Mouse (Mus musculus): ENCODE results near the gene Gal3st4.

Gal3st4 gene

GRCm38 (mm10) chr5:138268980-138269379 is 3.7 kb downstream of the Gal3st4 start:
- H3K27me3 ChIP-seq (ENCODE audit: control insufficient read depth, insufficient read depth, low read length, poor library complexity, severe bottlenecking): no peaks in the 10 kb centered on the region
- no peak for DNase-seq (ENCODE audit: low read depth, low spot score)
- H3K36me3 ChIP-seq (ENCODE audit: control insufficient read depth, insufficient read depth, low read length, poor library complexity, severe bottlenecking): no peaks in the 10 kb centered on the region

- DNase-seq (ENCODE audit: low read depth, low spot score): no peak
- H3K36me3 ChIP-seq (ENCODE audit: control insufficient read depth, insufficient read depth, low read length, poor library complexity, severe bottlenecking): no peaks in the 10 kb centered on the region
- no peaks in the 10 kb centered on the region for H3K27me3 ChIP-seq (ENCODE audit: control insufficient read depth, insufficient read depth, low read length, poor library complexity, severe bottlenecking)
Observed at GRCm38 (mm10) chr5:138267114-138267513, 5.5 kb downstream of the Gal3st4 start.

GRCm38 (mm10) chr5:138265712-138266111 is 6.9 kb downstream of the Gal3st4 start:
- no peak for DNase-seq (ENCODE audit: low read depth, low spot score)
- Histone ChIP-seq H3K36me3 (ENCODE audit: control insufficient read depth, insufficient read depth, low read length, poor library complexity, severe bottlenecking) (peaks cover 6% of the 10 kb centered on the region), H3K27me3 (ENCODE audit: control insufficient read depth, insufficient read depth, low read length, poor library complexity, severe bottlenecking) (no peaks in the 10 kb centered on the region)

- H3K27me3 ChIP-seq (ENCODE audit: control insufficient read depth, insufficient read depth, low read length, poor library complexity, severe bottlenecking): no peaks in the 10 kb centered on the region
- H3K36me3 ChIP-seq (ENCODE audit: control insufficient read depth, insufficient read depth, low read length, poor library complexity, severe bottlenecking): peaks cover 6% of the 10 kb centered on the region
- DNase-seq (ENCODE audit: low read depth, low spot score): no peak
Observed at GRCm38 (mm10) chr5:138264207-138264578, 8.4 kb downstream of the Gal3st4 start.

- Histone ChIP-seq H3K36me3 (ENCODE audit: control insufficient read depth, insufficient read depth, low read length, poor library complexity, severe bottlenecking) (peaks cover 10% of the 10 kb centered on the region), H3K27me3 (ENCODE audit: control insufficient read depth, insufficient read depth, low read length, poor library complexity, severe bottlenecking) (no peaks in the 10 kb centered on the region)
- peak; percentile 94 for DNase-seq (ENCODE audit: low read depth, low spot score)
Observed at GRCm38 (mm10) chr5:138263260-138264206, 9.1 kb downstream of the Gal3st4 start, which contains the start of gene BC037034. TSS of gene BC037034 (minus strand) at chr5:138264033.

- no peak for DNase-seq (ENCODE audit: low read depth, low spot score)
- H3K27me3 ChIP-seq (ENCODE audit: control insufficient read depth, insufficient read depth, low read length, poor library complexity, severe bottlenecking): no peaks in the 10 kb centered on the region
- peaks cover 11% of the 10 kb centered on the region for H3K36me3 ChIP-seq (ENCODE audit: control insufficient read depth, insufficient read depth, low read length, poor library complexity, severe bottlenecking)
Observed at GRCm38 (mm10) chr5:138262582-138263240, 9.9 kb downstream of the Gal3st4 start.

GRCm38 (mm10) chr5:138262001-138262400 is 10.6 kb downstream of the Gal3st4 start:
- peaks cover 11% of the 10 kb centered on the region for H3K36me3 ChIP-seq (ENCODE audit: control insufficient read depth, insufficient read depth, low read length, poor library complexity, severe bottlenecking)
- no peak for DNase-seq (ENCODE audit: low read depth, low spot score)
- H3K27me3 ChIP-seq (ENCODE audit: control insufficient read depth, insufficient read depth, low read length, poor library complexity, severe bottlenecking): no peaks in the 10 kb centered on the region

- Histone ChIP-seq H3K27me3 (ENCODE audit: control insufficient read depth, insufficient read depth, low read length, poor library complexity, severe bottlenecking) (no peaks in the 10 kb centered on the region), H3K36me3 (ENCODE audit: control insufficient read depth, insufficient read depth, low read length, poor library complexity, severe bottlenecking) (peaks cover 11% of the 10 kb centered on the region)
- DNase-seq (ENCODE audit: low read depth, low spot score): no peak
Observed at GRCm38 (mm10) chr5:138260834-138261233, 11.8 kb downstream of the Gal3st4 start.

GRCm38 (mm10) chr5:138260051-138260450 is 12.6 kb downstream of the Gal3st4 start:
- no peak for DNase-seq (ENCODE audit: low read depth, low spot score)
- Histone ChIP-seq H3K27me3 (ENCODE audit: control insufficient read depth, insufficient read depth, low read length, poor library complexity, severe bottlenecking) (no peaks in the 10 kb centered on the region), H3K36me3 (ENCODE audit: control insufficient read depth, insufficient read depth, low read length, poor library complexity, severe bottlenecking) (peaks cover 11% of the 10 kb centered on the region)

GRCm38 (mm10) chr5:138258993-138259392 is 13.6 kb downstream of the Gal3st4 start:
- Histone ChIP-seq H3K36me3 (ENCODE audit: control insufficient read depth, insufficient read depth, low read length, poor library complexity, severe bottlenecking) (peaks cover 11% of the 10 kb centered on the region), H3K27me3 (ENCODE audit: control insufficient read depth, insufficient read depth, low read length, poor library complexity, severe bottlenecking) (no peaks in the 10 kb centered on the region)
- DNase-seq (ENCODE audit: low read depth, low spot score): no peak

- DNase-seq (ENCODE audit: low read depth, low spot score): no peak
- H3K27me3 ChIP-seq (ENCODE audit: control insufficient read depth, insufficient read depth, low read length, poor library complexity, severe bottlenecking): no peaks in the 10 kb centered on the region
- peaks cover 11% of the 10 kb centered on the region for H3K36me3 ChIP-seq (ENCODE audit: control insufficient read depth, insufficient read depth, low read length, poor library complexity, severe bottlenecking)
Observed at GRCm38 (mm10) chr5:138258542-138258941, 14.1 kb downstream of the Gal3st4 start.

- Histone ChIP-seq H3K27me3 (ENCODE audit: control insufficient read depth, insufficient read depth, low read length, poor library complexity, severe bottlenecking) (no peaks in the 10 kb centered on the region), H3K36me3 (ENCODE audit: control insufficient read depth, insufficient read depth, low read length, poor library complexity, severe bottlenecking) (peaks cover 11% of the 10 kb centered on the region)
- DNase-seq (ENCODE audit: low read depth, low spot score): no peak
Observed at GRCm38 (mm10) chr5:138258078-138258477, 14.6 kb downstream of the Gal3st4 start.

- DNase-seq (ENCODE audit: low read depth, low spot score): no peak
- Histone ChIP-seq H3K27me3 (ENCODE audit: control insufficient read depth, insufficient read depth, low read length, poor library complexity, severe bottlenecking) (no peaks in the 10 kb centered on the region), H3K36me3 (ENCODE audit: control insufficient read depth, insufficient read depth, low read length, poor library complexity, severe bottlenecking) (peaks cover 11% of the 10 kb centered on the region)
Observed at GRCm38 (mm10) chr5:138257585-138257978, 15.1 kb downstream of the Gal3st4 start.

GRCm38 (mm10) chr5:138256966-138257584 is 15.6 kb downstream of the Gal3st4 start:
- peak; percentile 59 for DNase-seq (ENCODE audit: low read depth, low spot score)
- peaks cover 11% of the 10 kb centered on the region for H3K36me3 ChIP-seq (ENCODE audit: control insufficient read depth, insufficient read depth, low read length, poor library complexity, severe bottlenecking)
- no peaks in the 10 kb centered on the region for H3K27me3 ChIP-seq (ENCODE audit: control insufficient read depth, insufficient read depth, low read length, poor library complexity, severe bottlenecking)

- H3K27me3 ChIP-seq (ENCODE audit: control insufficient read depth, insufficient read depth, low read length, poor library complexity, severe bottlenecking): no peaks in the 10 kb centered on the region
- peaks cover 7% of the 10 kb centered on the region for H3K36me3 ChIP-seq (ENCODE audit: control insufficient read depth, insufficient read depth, low read length, poor library complexity, severe bottlenecking)
- DNase-seq (ENCODE audit: low read depth, low spot score): no peak
Observed at GRCm38 (mm10) chr5:138256094-138256467, 16.6 kb downstream of the Gal3st4 start.
